Mouse (Mus musculus) G1E (cell line): Measurements from ENCODE around the gene Pfdn2. TPM values are rescaled to one million over a fixed set of nuclear protein-coding genes. Genes with fewer than 3 reads are reported as not detected.

Experiments
- ATAC-seq: 2 replicates; pipeline ENCODE4 v1.8.0; 2016; ENCODE audit warnings: mild to moderate bottlenecking; ENCODE audit not compliant: insufficient number of reproducible peaks, poor library complexity, low FRiP score, severe bottlenecking; ENCODE audit errors: extremely low read depth
- DNase-seq: peaks from one replicate; pipeline ENCODE4 v3.0.0; 2012; ENCODE audit warnings: low spot score
- H3K27me3 ChIP-seq: 2 replicates; pipeline ENCODE4 v1.6.1; 2012; ENCODE audit warnings: mild to moderate bottlenecking, low read length, inconsistent platforms; ENCODE audit not compliant: insufficient read depth
- H3K36me3 ChIP-seq: replicated peaks from 2 replicates; pipeline ENCODE3; 2012; ENCODE audit warnings: mild to moderate bottlenecking, inconsistent platforms
- H3K4me1 ChIP-seq: 2 replicates; pipeline ENCODE4 v1.6.1; 2012; ENCODE audit warnings: low read depth, low read length, inconsistent platforms, mixed read lengths; ENCODE audit not compliant: insufficient read depth
- H3K4me3 ChIP-seq: 2 replicates; pipeline ENCODE4 v1.5.1; 2012; ENCODE audit warnings: low read depth, mild to moderate bottlenecking, inconsistent platforms, low read length, moderate library complexity, mixed read lengths
- H3K9me3 ChIP-seq: replicated peaks from 2 replicates; pipeline ENCODE4 v1.6.1; 2012; ENCODE audit warnings: inconsistent platforms
- CTCF ChIP-seq: IDR thresholded peaks from 2 replicates; pipeline ENCODE4 v1.5.1; 2012; ENCODE audit warnings: low read depth, low read length, inconsistent platforms, mixed read lengths
- GATA1 ChIP-seq: IDR thresholded peaks from 2 replicates; pipeline ENCODE4 v1.6.1; 2012; ENCODE audit warnings: borderline replicate concordance, low read length, inconsistent platforms, mixed read lengths
- GATA2 ChIP-seq: IDR thresholded peaks from 2 replicates; pipeline ENCODE4 v1.6.1; 2012; ENCODE audit warnings: low read depth, low read length, inconsistent platforms, borderline replicate concordance
- POLR2AphosphoS5 ChIP-seq: IDR thresholded peaks from 2 replicates; pipeline ENCODE4 v1.6.1; 2012; ENCODE audit warnings: low read depth, low read length, inconsistent platforms; ENCODE audit not compliant: insufficient replicate concordance
- TAL1 ChIP-seq: conservative IDR thresholded peaks from 2 replicates; pipeline ENCODE4 v1.6.1; 2012; ENCODE audit warnings: low read depth, low read length, inconsistent platforms, mixed read lengths
- polyA plus RNA-seq: library from polyadenylated mRNA; stranded (reverse); fragments of >175 nt; gene quantifications from 2 replicates; pipeline ENCODE4 v1.2.3, GENCODE M21; 2012
- total RNA-seq, 2 experiments: library from RNA; stranded (forward) in 1 of 2; stranded (reverse) in 1 of 2; fragments of 200-1000 nt in 1 of 2; fragments of >200 nt in 1 of 2; fragmentation: Nextera tagmentation in 1 of 2; gene quantifications; 2 replicates each; pipeline ENCODE4 v1.2.3; 2014 to 2017

Gene Pfdn2
- total and polyA plus RNA-seq, 3 experiments = 16.9 to 47.3 (median 22.3) TPM

- Histone ChIP-seq H3K27me3 (peaks cover 40% of the 10 kb centered on the region), H3K4me3 (no peak overlapping the region), H3K9me3 (no peaks in the 10 kb centered on the region), H3K36me3 (no peaks in the 10 kb centered on the region), H3K4me1 (peaks cover 3% of the 10 kb centered on the region; the same call in 1 of the 2 replicates)
- DNase-seq = no peak
- no peak for TF ChIP-seq CTCF
- TF ChIP-seq GATA2 = no peak
- no peak for TF ChIP-seq TAL1
- no peak for TF ChIP-seq POLR2AphosphoS5
- TF ChIP-seq GATA1 = no peak
- no peak for ATAC-seq
Observed at GRCm38 (mm10) chr1:171401821-171402220, 56.4 kb downstream of the Pfdn2 start.

GRCm38 (mm10) chr1:171402991-171403390, 57.5 kb downstream of the Pfdn2 start:
- TF ChIP-seq TAL1 (no peak), CTCF (no peak), GATA2 (no peak), GATA1 (no peak), POLR2AphosphoS5 (no peak)
- DNase-seq = no peak

GRCm38 (mm10) chr1:171407263-171407662, 61.8 kb downstream of the Pfdn2 start:
- H3K36me3 ChIP-seq = no peaks in the 10 kb centered on the region
- H3K4me3 ChIP-seq = no peak overlapping the region
- ATAC-seq = no peak
- H3K9me3 ChIP-seq = no peaks in the 10 kb centered on the region
- no peak for TF ChIP-seq GATA1
- TF ChIP-seq CTCF = no peak
- TF ChIP-seq POLR2AphosphoS5 = no peak
- TF ChIP-seq TAL1 = no peak
- TF ChIP-seq GATA2 = no peak
- DNase-seq = no peak
- H3K27me3 ChIP-seq = peaks cover 41% of the 10 kb centered on the region
- H3K4me1 ChIP-seq = 0 out of 2 replicates have a peak, but pooled peaks cover 3% of the 10 kb centered on the region

More at GRCm38 (mm10) chr1:171402991-171403390, 57.5 kb downstream of the Pfdn2 start:
- no peak for ATAC-seq
- Histone ChIP-seq H3K36me3 (no peaks in the 10 kb centered on the region), H3K27me3 (peaks cover 42% of the 10 kb centered on the region), H3K4me1 (no peaks in the 10 kb centered on the region; the same call in 1 of the 2 replicates), H3K4me3 (no peak overlapping the region), H3K9me3 (no peaks in the 10 kb centered on the region)

Other genes starting within 250 kb of the Pfdn2 start
Only the 20 nearest of the 25 such genes appear.
- not detected in 2 replicates for gene Pcp4l1, start 149.4 kb upstream of the Pfdn2 start, total RNA-seq (2014; fragmentation: Nextera tagmentation)
- 0.16 TPM in 1 of 2 replicates, not detected in the other for gene Pcp4l1, start 149.4 kb upstream of the Pfdn2 start, total RNA-seq (2017)
- not detected in 2 replicates for gene Pcp4l1, start 149.4 kb upstream of the Pfdn2 start, polyA plus RNA-seq
- gene Nr1i3, start 131.7 kb upstream of the Pfdn2 start, total RNA-seq (2014; fragmentation: Nextera tagmentation) = not detected in 2 replicates
- gene Nr1i3, start 131.7 kb upstream of the Pfdn2 start, total RNA-seq (2017) = 0.16 and 0.46 TPM in 2 replicates
- gene Nr1i3, start 131.7 kb upstream of the Pfdn2 start, polyA plus RNA-seq = not detected in 2 replicates
- gene Tomm40l, start 123.2 kb upstream of the Pfdn2 start, total RNA-seq (2014; fragmentation: Nextera tagmentation) = 9.7 and 13.7 TPM in 2 replicates
- gene Tomm40l, start 123.2 kb upstream of the Pfdn2 start, total RNA-seq (2017) = 19.2 and 26.4 TPM in 2 replicates
- gene Tomm40l, start 123.2 kb upstream of the Pfdn2 start, polyA plus RNA-seq = 31.9 and 35.8 TPM in 2 replicates
- not detected in 2 replicates for gene Apoa2, start 120.6 kb upstream of the Pfdn2 start, total RNA-seq (2014; fragmentation: Nextera tagmentation)
- gene Apoa2, start 120.6 kb upstream of the Pfdn2 start, total RNA-seq (2017) = not detected in 2 replicates
- gene Apoa2, start 120.6 kb upstream of the Pfdn2 start, polyA plus RNA-seq = 0.17 TPM in 1 of 2 replicates, not detected in the other
- gene Fcer1g, start 111.3 kb upstream of the Pfdn2 start, total RNA-seq (2014; fragmentation: Nextera tagmentation) = not detected in 2 replicates
- 0.64 and 0.71 TPM in 2 replicates for gene Fcer1g, start 111.3 kb upstream of the Pfdn2 start, total RNA-seq (2017)
- gene Fcer1g, start 111.3 kb upstream of the Pfdn2 start, polyA plus RNA-seq = 0.08 TPM in 1 of 2 replicates, not detected in the other
- 0.60 TPM in 1 of 2 replicates, not detected in the other for gene Adamts4, start 95.2 kb upstream of the Pfdn2 start, total RNA-seq (2014; fragmentation: Nextera tagmentation)
- gene Adamts4, start 95.2 kb upstream of the Pfdn2 start, total RNA-seq (2017) = 0.16 and 0.17 TPM in 2 replicates
- 0.12 and 0.20 TPM in 2 replicates for gene Adamts4, start 95.2 kb upstream of the Pfdn2 start, polyA plus RNA-seq
- 209 and 219 TPM in 2 replicates for gene Ndufs2, start 94.3 kb upstream of the Pfdn2 start, total RNA-seq (2014; fragmentation: Nextera tagmentation)
- 275 and 300 TPM in 2 replicates for gene Ndufs2, start 94.3 kb upstream of the Pfdn2 start, total RNA-seq (2017)
- gene Ndufs2, start 94.3 kb upstream of the Pfdn2 start, polyA plus RNA-seq = 47.9 and 101 TPM in 2 replicates
- 27.3 and 30.8 TPM in 2 replicates for gene B4galt3, start 75.3 kb upstream of the Pfdn2 start, total RNA-seq (2014; fragmentation: Nextera tagmentation)
- 16.9 and 21.5 TPM in 2 replicates for gene B4galt3, start 75.3 kb upstream of the Pfdn2 start, total RNA-seq (2017)
- 44.8 and 50.0 TPM in 2 replicates for gene B4galt3, start 75.3 kb upstream of the Pfdn2 start, polyA plus RNA-seq
- 45.7 and 168 TPM in 2 replicates for gene Ppox, start 64.5 kb upstream of the Pfdn2 start, total RNA-seq (2014; fragmentation: Nextera tagmentation)
- 27.0 and 36.7 TPM in 2 replicates for gene Ppox, start 64.5 kb upstream of the Pfdn2 start, total RNA-seq (2017)
- 38.5 and 53.0 TPM in 2 replicates for gene Ppox, start 64.5 kb upstream of the Pfdn2 start, polyA plus RNA-seq
- 40.1 and 64.5 TPM in 2 replicates for gene Usp21, start 57.7 kb upstream of the Pfdn2 start, total RNA-seq (2014; fragmentation: Nextera tagmentation)
- gene Usp21, start 57.7 kb upstream of the Pfdn2 start, total RNA-seq (2017) = 11.8 and 12.8 TPM in 2 replicates
- gene Usp21, start 57.7 kb upstream of the Pfdn2 start, polyA plus RNA-seq = 44.1 and 53.3 TPM in 2 replicates
- 33.4 and 34.3 TPM in 2 replicates for gene Ufc1, start 50.6 kb upstream of the Pfdn2 start, total RNA-seq (2014; fragmentation: Nextera tagmentation)
- 96.2 and 111 TPM in 2 replicates for gene Ufc1, start 50.6 kb upstream of the Pfdn2 start, total RNA-seq (2017)
- 38.5 and 47.9 TPM in 2 replicates for gene Ufc1, start 50.6 kb upstream of the Pfdn2 start, polyA plus RNA-seq
- gene Dedd, start 16.5 kb upstream of the Pfdn2 start, total RNA-seq (2014; fragmentation: Nextera tagmentation) = 53.6 and 56.4 TPM in 2 replicates
- gene Dedd, start 16.5 kb upstream of the Pfdn2 start, total RNA-seq (2017) = 14.3 and 17.0 TPM in 2 replicates
- gene Dedd, start 16.5 kb upstream of the Pfdn2 start, polyA plus RNA-seq = 17.7 and 29.9 TPM in 2 replicates
- gene Nit1, start within 50 bp of the Pfdn2 start, total RNA-seq (2014; fragmentation: Nextera tagmentation) = 17.9 and 22.4 TPM in 2 replicates
- gene Nit1, start within 50 bp of the Pfdn2 start, total RNA-seq (2017) = 57.9 and 58.9 TPM in 2 replicates
- 9.4 and 11.3 TPM in 2 replicates for gene Nit1, start within 50 bp of the Pfdn2 start, polyA plus RNA-seq
- 2.6 TPM in 1 of 2 replicates, not detected in the other for gene Klhdc9, start 15.1 kb downstream of the Pfdn2 start, total RNA-seq (2014; fragmentation: Nextera tagmentation)
- 0.33 and 0.64 TPM in 2 replicates for gene Klhdc9, start 15.1 kb downstream of the Pfdn2 start, total RNA-seq (2017)
- 1.4 TPM in 2 replicates for gene Klhdc9, start 15.1 kb downstream of the Pfdn2 start, polyA plus RNA-seq
- gene Nectin4, start 24.4 kb downstream of the Pfdn2 start, total RNA-seq (2014; fragmentation: Nextera tagmentation) = not detected in 2 replicates
- gene Nectin4, start 24.4 kb downstream of the Pfdn2 start, total RNA-seq (2017) = 0.12 TPM in 1 of 2 replicates, not detected in the other
- gene Nectin4, start 24.4 kb downstream of the Pfdn2 start, polyA plus RNA-seq = 0.01 TPM in 1 of 2 replicates, not detected in the other
- 2.0 and 2.9 TPM in 2 replicates for gene Arhgap30, start 43.3 kb downstream of the Pfdn2 start, total RNA-seq (2014; fragmentation: Nextera tagmentation)
- gene Arhgap30, start 43.3 kb downstream of the Pfdn2 start, total RNA-seq (2017) = 9.2 and 11.4 TPM in 2 replicates
- 3.9 and 4.6 TPM in 2 replicates for gene Arhgap30, start 43.3 kb downstream of the Pfdn2 start, polyA plus RNA-seq
- gene Usf1, start 65.6 kb downstream of the Pfdn2 start, total RNA-seq (2014; fragmentation: Nextera tagmentation) = 17.6 and 19.0 TPM in 2 replicates
- gene Usf1, start 65.6 kb downstream of the Pfdn2 start, total RNA-seq (2017) = 41.9 and 56.8 TPM in 2 replicates
- 30.0 and 38.9 TPM in 2 replicates for gene Usf1, start 65.6 kb downstream of the Pfdn2 start, polyA plus RNA-seq
- gene Tstd1, start 73.2 kb downstream of the Pfdn2 start, total RNA-seq (2014; fragmentation: Nextera tagmentation) = 1.7 TPM in 1 of 2 replicates, not detected in the other
- 2.9 and 3.7 TPM in 2 replicates for gene Tstd1, start 73.2 kb downstream of the Pfdn2 start, total RNA-seq (2017)
- gene Tstd1, start 73.2 kb downstream of the Pfdn2 start, polyA plus RNA-seq = 0.41 and 0.42 TPM in 2 replicates
- gene F11r, start 91.9 kb downstream of the Pfdn2 start, total RNA-seq (2014; fragmentation: Nextera tagmentation) = not detected in 2 replicates
- gene F11r, start 91.9 kb downstream of the Pfdn2 start, total RNA-seq (2017) = 0.11 and 1.2 TPM in 2 replicates
- not detected in 2 replicates for gene F11r, start 91.9 kb downstream of the Pfdn2 start, polyA plus RNA-seq
- gene Alyref2, start 157.8 kb downstream of the Pfdn2 start, total RNA-seq (2014; fragmentation: Nextera tagmentation) = 5.7 and 6.2 TPM in 2 replicates
- 4.5 and 6.6 TPM in 2 replicates for gene Alyref2, start 157.8 kb downstream of the Pfdn2 start, total RNA-seq (2017)
- 10.5 and 10.7 TPM in 2 replicates for gene Alyref2, start 157.8 kb downstream of the Pfdn2 start, polyA plus RNA-seq